ENCODE assay signal across 28 mouse cellular contexts in the genomic region with DNA sequence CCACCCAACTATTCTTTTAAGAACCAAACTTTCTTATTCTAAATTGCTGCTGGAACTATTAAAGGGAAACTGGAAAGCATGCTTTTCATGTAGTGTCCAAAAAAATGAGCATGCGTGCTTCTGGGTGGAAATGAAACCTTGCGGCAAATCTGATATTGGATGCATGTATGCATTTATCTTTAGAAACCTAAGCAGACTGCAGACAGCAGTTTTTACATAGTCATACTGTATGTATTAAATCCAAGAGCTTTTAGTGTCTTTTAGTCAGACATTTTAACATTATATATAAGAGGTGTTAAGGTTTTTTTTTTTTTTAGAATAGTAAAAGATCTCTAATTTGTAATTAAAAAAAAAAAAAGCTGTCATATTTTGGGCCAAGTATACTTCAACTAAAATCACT. TPM values are rescaled to one million over a fixed set of nuclear protein-coding genes. Genes with fewer than 3 reads are reported as not detected.
DNase-seq lines count a peak whose midpoint lies in the region; ATAC-seq and TF ChIP-seq lines count a peak whose summit lies in the region.
"Had no signal": no experiment of that assay in that cellular context is flagged by ENCODE, and none has a peak within 500 bp of the region (broad histone marks: within the 10 kb centered on the region; RNA-seq: fewer than 3 reads in every experiment).

No protein-coding gene starts in this region.

- ATAC-seq in cerebellum, adult (ENCODE audit: insufficient number of reproducible peaks, low FRiP score, low TSS enrichment) = peak; percentile 31; the same call in 1 of the 2 replicates
- no peak for ATAC-seq in heart, embryonic 13.5 days (ENCODE audit: extremely low read depth, insufficient number of reproducible peaks, low FRiP score, low TSS enrichment)
- no peak for ATAC-seq in liver, embryonic 12.5 days
- ATAC-seq: inflammation-experienced regulatory T-cells, adult 6 months had no signal

- no peaks in the 10 kb centered on the region for H3K27me3 ChIP-seq in heart, embryonic 13.5 days (replicated peaks)
- H3K27me3 ChIP-seq in liver, embryonic 12.5 days (replicated peaks) = no peaks in the 10 kb centered on the region
- H3K27me3 ChIP-seq: embryonic facial prominence, embryonic 12.5 days; stomach, embryonic 15.5 days had no signal

- 0 out of 2 replicates have a peak overlapping the region, but pooled peaks have one; percentile 11 for H3K4me2 ChIP-seq in heart, embryonic 13.5 days
- H3K4me2 ChIP-seq in liver, embryonic 12.5 days = no peak overlapping the region
- H3K4me2 ChIP-seq: embryonic facial prominence, embryonic 12.5 days; heart, embryonic 11.5 days; stomach, embryonic 15.5 days had no signal

- intact Hi-C loops in heart, postnatal 10 days (cut with DNase I) = no loop called here

- no peak overlapping the region for H3K9ac ChIP-seq in heart, embryonic 13.5 days
- no peak overlapping the region for H3K9ac ChIP-seq in liver, embryonic 12.5 days
- H3K9ac ChIP-seq: embryonic facial prominence, embryonic 12.5 days; stomach, embryonic 15.5 days had no signal

- TF ChIP-seq CTCF in layer of hippocampus, adult 2 months (conservative IDR thresholded peaks at IDR 0.05) = peak; percentile 24

- WGBS in heart, embryonic 13.5 days = 86% methylated on average over 2 of the region's 2 CpGs
- WGBS in liver, embryonic 12.5 days (ENCODE audit: insufficient replicate concordance) = 86% methylated on average over 2 of the region's 2 CpGs

- H3K36me3 ChIP-seq in heart, embryonic 13.5 days = no peaks in the 10 kb centered on the region
- no peaks in the 10 kb centered on the region for H3K36me3 ChIP-seq in liver, embryonic 12.5 days
- H3K36me3 ChIP-seq: embryonic facial prominence, embryonic 12.5 days; limb, embryonic 10.5 days; stomach, embryonic 15.5 days had no signal

- H3K27ac ChIP-seq in heart, embryonic 13.5 days (replicated peaks) = no peak overlapping the region
- peak overlapping the region; percentile 91 for H3K27ac ChIP-seq in layer of hippocampus, adult 2 months
- no peak overlapping the region for H3K27ac ChIP-seq in liver, embryonic 12.5 days
- H3K27ac ChIP-seq: embryonic facial prominence, embryonic 12.5 days; limb, embryonic 10.5 days; stomach, embryonic 15.5 days had no signal

- no peak for DNase-seq in cerebellum, adult 9-11 months
- DNase-seq in heart, postnatal 10 days = no peak
- DNase-seq in layer of hippocampus, adult 2 months (ENCODE audit: low spot score in 2 of 2) = no peak
- no peak for DNase-seq in layer of hippocampus, postnatal 10 days (ENCODE audit: low spot score in 2 of 2)
- peak; percentile 40 for DNase-seq in brain, embryonic 18.5 days (ENCODE audit: low read depth, low spot score)
- DNase-seq: adrenal gland, postnatal 14 days; gastrocnemius, postnatal 10 days; kidney, adult 18-20 months; kidney, postnatal 4 days; liver; lung, postnatal 4 days; thymus, postnatal 36 days had no signal

- peaks cover 9% of the 10 kb centered on the region for H3K4me1 ChIP-seq in heart, embryonic 13.5 days
- peaks cover 13% of the 10 kb centered on the region for H3K4me1 ChIP-seq in liver, embryonic 12.5 days
- H3K4me1 ChIP-seq: embryonic facial prominence, embryonic 12.5 days; limb, embryonic 10.5 days; stomach, embryonic 15.5 days had no signal

- no peaks in the 10 kb centered on the region for H3K9me3 ChIP-seq in heart, embryonic 13.5 days
- no peaks in the 10 kb centered on the region for H3K9me3 ChIP-seq in liver, embryonic 12.5 days (replicated peaks)
- H3K9me3 ChIP-seq: embryonic facial prominence, embryonic 12.5 days; limb, embryonic 10.5 days; stomach, embryonic 15.5 days had no signal

- no peak overlapping the region for H3K4me3 ChIP-seq in heart, embryonic 13.5 days
- peak overlapping the region; percentile 46 for H3K4me3 ChIP-seq in layer of hippocampus, adult 2 months
- H3K4me3 ChIP-seq in liver, embryonic 12.5 days = no peak overlapping the region
- H3K4me3 ChIP-seq: embryonic facial prominence, embryonic 12.5 days; limb, embryonic 10.5 days; stomach, embryonic 15.5 days had no signal

RNA-seq across cellular contexts. Expression of a gene that starts 21.5 kb away (rescaled TPM):
- 21.8 and 23.7 TPM in 2 replicates for polyA plus RNA-seq in heart, embryonic 13.5 days (2015; fragmentation: Nextera tagmentation; extraction: Ambion mirVana)
- total RNA-seq in heart, postnatal 10 days (2021) = 10 to 100 TPM; 15.3 to 15.7 TPM
- 10 to 100 TPM; 59.8 to 62.9 TPM for total RNA-seq in layer of hippocampus, adult 2 months (2021)
- total RNA-seq in layer of hippocampus, postnatal 10 days (2021) = 10 to 100 TPM; 62.6 to 69.4 TPM
- polyA plus RNA-seq in liver, embryonic 12.5 days (2016; fragmentation: Nextera tagmentation; extraction: Ambion mirVana) = 11.2 and 11.7 TPM in 2 replicates

RNA-seq across cellular contexts. Expression of a gene that starts 40.7 kb away (rescaled TPM):
- polyA plus RNA-seq in heart, embryonic 13.5 days (2015; fragmentation: Nextera tagmentation; extraction: Ambion mirVana) = 1.4 TPM in 1 of 2 replicates, not detected in the other
- not detected for total RNA-seq in heart, postnatal 10 days (2021)
- total RNA-seq in layer of hippocampus, adult 2 months (2021) = not detected
- total RNA-seq in layer of hippocampus, postnatal 10 days (2021) = not detected
- not detected in 2 replicates for polyA plus RNA-seq in liver, embryonic 12.5 days (2016; fragmentation: Nextera tagmentation; extraction: Ambion mirVana)
- total RNA-seq: adrenal gland, postnatal 14 days; gastrocnemius, postnatal 10 days; granulocyte monocyte progenitor cell, adult 5-6 weeks; heart, postnatal 25 days; left cerebral cortex, adult 8-10 months; megakaryocyte-erythroid progenitor cell, adult 5-6 weeks had no signal
- polyA plus RNA-seq: frontal cortex, adult 2 months; inflammation-experienced regulatory T-cells, adult 6 months; kidney, embryonic 16.5 days; limb, embryonic 10.5 days; liver, embryonic 16.5 days; neural tube, embryonic 14.5 days; stomach, embryonic 15.5 days had no signal
